In genomic region chr19:6304787-6305516, GRCm38 (mm10) we compare ENCODE assay signal across 9 mouse cellular contexts. TPM values are rescaled to one million over a fixed set of nuclear protein-coding genes. Genes with fewer than 3 reads are reported as not detected.
DNase-seq lines count a peak whose midpoint lies in the region; ATAC-seq lines count a peak whose summit lies in the region.
"Had no signal": no experiment of that assay in that cellular context is flagged by ENCODE, and none has a peak within 500 bp of the region (broad histone marks: within the 10 kb centered on the region; RNA-seq: fewer than 3 reads in every experiment).

No protein-coding gene starts in this region.

- H3K36me3 ChIP-seq in limb, embryonic 12.5 days, result peaks cover 18% of the 10 kb centered on the region
- H3K36me3 ChIP-seq in stomach, embryonic 15.5 days, result no peaks in the 10 kb centered on the region

- peaks cover 19% of the 10 kb centered on the region for H3K4me1 ChIP-seq in limb, embryonic 12.5 days (replicated peaks)
- peaks cover 27% of the 10 kb centered on the region for H3K4me1 ChIP-seq in stomach, embryonic 15.5 days

- peak; percentile 92 to 94 for DNase-seq in B cell, adult 2 months
- peak; percentile 87 for DNase-seq in adrenal gland, adult 8-10 months
- peak; percentile 81 for DNase-seq in embryo, embryonic 11.5 days (ENCODE audit: low read depth, low spot score)
- DNase-seq in gastrocnemius, postnatal 4 days (ENCODE audit: low spot score in 2 of 2), result peak; percentile 84 to 91
- peak; percentile 95 for DNase-seq in kidney, adult 9 months
- DNase-seq in natural killer cell, adult 2 months (ENCODE audit: low spot score in 2 of 2), result peak; percentile 78 to 88

- H3K4me2 ChIP-seq in limb, embryonic 12.5 days, result no peak overlapping the region
- H3K4me2 ChIP-seq in stomach, embryonic 15.5 days, result no peak overlapping the region

- no peaks in the 10 kb centered on the region for H3K27me3 ChIP-seq in limb, embryonic 12.5 days
- no peaks in the 10 kb centered on the region for H3K27me3 ChIP-seq in stomach, embryonic 15.5 days (replicated peaks)
- H3K27me3 ChIP-seq: heart, embryonic 13.5 days had no signal

- WGBS in limb, embryonic 12.5 days, result 20% methylated on average over 5 of the region's 5 CpGs
- WGBS in stomach, embryonic 15.5 days, result 19% methylated on average over 5 of the region's 5 CpGs

- H3K9ac ChIP-seq in limb, embryonic 12.5 days (replicated peaks), result no peak overlapping the region
- H3K9ac ChIP-seq in stomach, embryonic 15.5 days, result no peak overlapping the region

- H3K9me3 ChIP-seq in limb, embryonic 12.5 days, result no peaks in the 10 kb centered on the region
- H3K9me3 ChIP-seq in stomach, embryonic 15.5 days, result no peaks in the 10 kb centered on the region
- H3K9me3 ChIP-seq: heart, embryonic 13.5 days had no signal

- H3K27ac ChIP-seq in limb, embryonic 12.5 days, result 0 out of 2 replicates have a peak overlapping the region, but pooled peaks have one; percentile 0
- H3K27ac ChIP-seq in stomach, embryonic 15.5 days, result no peak overlapping the region

- ATAC-seq in limb, embryonic 12.5 days (ENCODE audit: insufficient number of reproducible peaks, insufficient read depth, low FRiP score, low TSS enrichment, low read depth), result 0 out of 2 replicates have a peak, but pooled peaks have one; percentile 11
- ATAC-seq in stomach, embryonic 15.5 days (ENCODE audit: insufficient read depth, low FRiP score, low read depth), result peak; percentile 47; the same call in 1 of the 2 replicates

- no peak overlapping the region for H3K4me3 ChIP-seq in limb, embryonic 12.5 days (replicated peaks)
- no peak overlapping the region for H3K4me3 ChIP-seq in stomach, embryonic 15.5 days (replicated peaks)

RNA-seq across cellular contexts. Expression of gene Cdc42bpg, which starts 1.3 kb away (rescaled TPM):
- 10 to 100 TPM; 24.4 to 45.7 (median 38.4) TPM for total RNA-seq in adrenal gland, adult 8-10 months (2022)
- total RNA-seq in gastrocnemius, postnatal 4 days (2021), result 1 to 10 TPM; 6.9 to 7.7 TPM
- polyA plus RNA-seq in limb, embryonic 12.5 days (2016; fragmentation: Nextera tagmentation; extraction: Ambion mirVana), result 0.69 and 0.96 TPM in 2 replicates
- 1.3 and 1.5 TPM in 2 replicates for polyA plus RNA-seq in stomach, embryonic 15.5 days (2015; fragmentation: Nextera tagmentation; extraction: Ambion mirVana)

RNA-seq across cellular contexts. Expression of gene Ehd1, which starts 28.4 kb away (rescaled TPM):
- 100 to 1,000 TPM in 3 of 4 experiments, 10 to 100 TPM in 1; 90.8 to 130 (median 118) TPM for total RNA-seq in adrenal gland, adult 8-10 months (2022)
- total RNA-seq in gastrocnemius, postnatal 4 days (2021), result 10 to 100 TPM; 91.3 to 93.9 TPM
- 71.5 and 71.6 TPM in 2 replicates for polyA plus RNA-seq in limb, embryonic 12.5 days (2016; fragmentation: Nextera tagmentation; extraction: Ambion mirVana)
- polyA plus RNA-seq in stomach, embryonic 15.5 days (2015; fragmentation: Nextera tagmentation; extraction: Ambion mirVana), result 67.3 and 73.4 TPM in 2 replicates

RNA-seq across cellular contexts. Expression of gene Men1, which starts 29.8 kb away (rescaled TPM):
- 10 to 100 TPM; 53.4 to 67.8 (median 64.5) TPM for total RNA-seq in adrenal gland, adult 8-10 months (2022)
- total RNA-seq in gastrocnemius, postnatal 4 days (2021), result 10 to 100 TPM; 23.6 to 24.5 TPM
- polyA plus RNA-seq in limb, embryonic 12.5 days (2016; fragmentation: Nextera tagmentation; extraction: Ambion mirVana), result 103 and 107 TPM in 2 replicates
- 70.2 and 74.3 TPM in 2 replicates for polyA plus RNA-seq in stomach, embryonic 15.5 days (2015; fragmentation: Nextera tagmentation; extraction: Ambion mirVana)

RNA-seq across cellular contexts. Expression of gene Map4k2, which starts 36.0 kb away (rescaled TPM):
- 10 to 100 TPM; 40.6 to 81.6 (median 61.5) TPM for total RNA-seq in adrenal gland, adult 8-10 months (2022)
- 10 to 100 TPM; 18.4 to 21.4 TPM for total RNA-seq in gastrocnemius, postnatal 4 days (2021)
- 13.5 and 13.6 TPM in 2 replicates for polyA plus RNA-seq in limb, embryonic 12.5 days (2016; fragmentation: Nextera tagmentation; extraction: Ambion mirVana)
- 11.4 and 13.8 TPM in 2 replicates for polyA plus RNA-seq in stomach, embryonic 15.5 days (2015; fragmentation: Nextera tagmentation; extraction: Ambion mirVana)

RNA-seq across cellular contexts. Expression of gene Sf1, which starts 58.5 kb away (rescaled TPM):
- total RNA-seq in adrenal gland, adult 8-10 months (2022), result 100 to 1,000 TPM; 193 to 274 (median 215) TPM
- 100 to 1,000 TPM; 150 to 183 TPM for total RNA-seq in gastrocnemius, postnatal 4 days (2021)
- 164 and 171 TPM in 2 replicates for polyA plus RNA-seq in limb, embryonic 12.5 days (2016; fragmentation: Nextera tagmentation; extraction: Ambion mirVana)
- 104 and 127 TPM in 2 replicates for polyA plus RNA-seq in stomach, embryonic 15.5 days (2015; fragmentation: Nextera tagmentation; extraction: Ambion mirVana)
